In genomic region chr9:62632392-62632791, GRCm38 (mm10) we compare ENCODE assay signal across 16 mouse cellular contexts. TPM values are rescaled to one million over a fixed set of nuclear protein-coding genes. Genes with fewer than 3 reads are reported as not detected.
A peak's percentile ranks its signal among the peaks of the same experiment; 100 is the strongest.
DNase-seq lines count a peak whose midpoint lies in the region; ATAC-seq and TF ChIP-seq lines count a peak whose summit lies in the region.
"Had no signal": no experiment of that assay in that cellular context is flagged by ENCODE, and none has a peak within 500 bp of the region (broad histone marks: within the 10 kb centered on the region; RNA-seq: fewer than 3 reads in every experiment).

No protein-coding gene starts in this region.

- no peaks in the 10 kb centered on the region for H3K9me3 ChIP-seq in heart, postnatal 0 days (replicated peaks; ENCODE audit: control insufficient read depth, low read length)
- H3K9me3 ChIP-seq: forebrain, embryonic 13.5 days had no signal

- H3K4me3 ChIP-seq in heart, postnatal 0 days (ENCODE audit: low read depth, low read length), result no peak overlapping the region
- H3K4me3 ChIP-seq: embryonic facial prominence, embryonic 12.5 days; forebrain, embryonic 13.5 days; megakaryocyte, embryonic 14.5 days had no signal

- intact Hi-C loops in left cerebral cortex, postnatal 14 days (cut with DNase I), result no loop called here

- peak; percentile 20; the same call in 1 of the 2 replicates for ATAC-seq in heart, postnatal 0 days (ENCODE audit: insufficient read depth, low read depth)
- ATAC-seq: forebrain, embryonic 13.5 days; liver, postnatal 0 days had no signal

- no peak for TF ChIP-seq EP300 in heart, postnatal 0 days (IDR thresholded peaks at IDR 0.05; ENCODE audit: low read depth)

- no peak overlapping the region for H3K9ac ChIP-seq in heart, postnatal 0 days (replicated peaks; ENCODE audit: low read depth, low read length)
- H3K9ac ChIP-seq: embryonic facial prominence, embryonic 12.5 days; forebrain, embryonic 13.5 days; liver, postnatal 0 days had no signal

- H3K4me1 ChIP-seq in heart, postnatal 0 days (ENCODE audit: control insufficient read depth, insufficient read depth), result peaks cover 12% of the 10 kb centered on the region; the same call in 1 of the 2 replicates
- H3K4me1 ChIP-seq: forebrain, embryonic 13.5 days; megakaryocyte, embryonic 14.5 days had no signal

- no peaks in the 10 kb centered on the region for H3K27me3 ChIP-seq in heart, postnatal 0 days (ENCODE audit: control insufficient read depth, insufficient read depth, low read length)
- H3K27me3 ChIP-seq: embryonic facial prominence, embryonic 12.5 days; forebrain, embryonic 13.5 days had no signal

- 31% methylated on average over 6 of the region's 6 CpGs for WGBS in heart, postnatal 0 days

- DNase-seq in heart, postnatal 0 days (ENCODE audit: low spot score), result no peak
- DNase-seq in heart, adult 9 months (ENCODE audit: low spot score in 2 of 2), result no peak
- peak; percentile 40 to 81 for DNase-seq in layer of hippocampus, adult 18-20 months (ENCODE audit: low spot score in 2 of 2)
- DNase-seq in left cerebral cortex, postnatal 14 days (ENCODE audit: low spot score in 2 of 2), result peak; percentile 52 to 67
- peak; percentile 55 to 69 for DNase-seq in right cerebral cortex, postnatal 36 days (ENCODE audit: low spot score in 2 of 2)
- no peak for DNase-seq in cerebellum, postnatal 10 days
- DNase-seq in adrenal gland, postnatal 10 days, result no peak
- DNase-seq: cerebellum, adult 2 months; kidney, adult 18-20 months; liver, postnatal 0 days; spleen, adult 18-20 months; thymus, adult 18-20 months had no signal

- H3K4me2 ChIP-seq in heart, postnatal 0 days (ENCODE audit: low read depth, low read length), result no peak overlapping the region
- H3K4me2 ChIP-seq: embryonic facial prominence, embryonic 12.5 days; forebrain, embryonic 13.5 days had no signal

- no peak overlapping the region for H3K27ac ChIP-seq in heart, postnatal 0 days (ENCODE audit: low read depth)
- H3K27ac ChIP-seq: embryonic facial prominence, embryonic 12.5 days; forebrain, embryonic 13.5 days had no signal

- no peaks in the 10 kb centered on the region for H3K36me3 ChIP-seq in heart, postnatal 0 days (replicated peaks; ENCODE audit: control insufficient read depth, insufficient read depth, low read length)
- H3K36me3 ChIP-seq: embryonic facial prominence, embryonic 12.5 days had no signal

- TF ChIP-seq CTCF in heart, postnatal 0 days (IDR thresholded peaks at IDR 0.05; ENCODE audit: low read depth), result no peak

RNA-seq across cellular contexts. Expression of gene Itga11, which starts 45.2 kb away (rescaled TPM):
- 0.43 and 0.65 TPM in 2 replicates for total RNA-seq in heart, postnatal 0 days (2014; rRNA removed; ENCODE audit: low replicate concordance)
- polyA plus RNA-seq in heart, postnatal 0 days (2015; fragmentation: Nextera tagmentation; extraction: Ambion mirVana), result 0.07 and 0.11 TPM in 2 replicates
- 1 to 10 TPM; 3.2 to 4.3 TPM for total RNA-seq in layer of hippocampus, adult 18-20 months (2021)
- total RNA-seq in left cerebral cortex, postnatal 14 days (2021), result 1 to 10 TPM; 1.3 to 1.4 TPM
- total RNA-seq in adrenal gland, postnatal 10 days (2021), result 1 to 10 TPM; 2.0 to 2.5 TPM
- total RNA-seq: monocyte, adult 5-6 weeks had no signal

Comparison
In these comparisons a context has a peak if more than half of its experiments do, and no peak if none do; other contexts are left out.
1. DNase-seq: peak in layer of hippocampus, adult 18-20 months (2 of 2), left cerebral cortex, postnatal 14 days (2 of 2) and right cerebral cortex, postnatal 36 days (2 of 2); none in heart, postnatal 0 days (single experiment), heart, adult 9 months (0 of 2), cerebellum, postnatal 10 days (0 of 2) and adrenal gland, postnatal 10 days (single experiment).